Mouse (Mus musculus): Measurements from ENCODE around the gene Atp1b2. TPM values are rescaled to one million over a fixed set of nuclear protein-coding genes. Genes with fewer than 3 reads are reported as not detected.

Gene Atp1b2
- polyA plus RNA-seq, 1 experiment from 2014 or later, result 12.2 TPM

DNA sequence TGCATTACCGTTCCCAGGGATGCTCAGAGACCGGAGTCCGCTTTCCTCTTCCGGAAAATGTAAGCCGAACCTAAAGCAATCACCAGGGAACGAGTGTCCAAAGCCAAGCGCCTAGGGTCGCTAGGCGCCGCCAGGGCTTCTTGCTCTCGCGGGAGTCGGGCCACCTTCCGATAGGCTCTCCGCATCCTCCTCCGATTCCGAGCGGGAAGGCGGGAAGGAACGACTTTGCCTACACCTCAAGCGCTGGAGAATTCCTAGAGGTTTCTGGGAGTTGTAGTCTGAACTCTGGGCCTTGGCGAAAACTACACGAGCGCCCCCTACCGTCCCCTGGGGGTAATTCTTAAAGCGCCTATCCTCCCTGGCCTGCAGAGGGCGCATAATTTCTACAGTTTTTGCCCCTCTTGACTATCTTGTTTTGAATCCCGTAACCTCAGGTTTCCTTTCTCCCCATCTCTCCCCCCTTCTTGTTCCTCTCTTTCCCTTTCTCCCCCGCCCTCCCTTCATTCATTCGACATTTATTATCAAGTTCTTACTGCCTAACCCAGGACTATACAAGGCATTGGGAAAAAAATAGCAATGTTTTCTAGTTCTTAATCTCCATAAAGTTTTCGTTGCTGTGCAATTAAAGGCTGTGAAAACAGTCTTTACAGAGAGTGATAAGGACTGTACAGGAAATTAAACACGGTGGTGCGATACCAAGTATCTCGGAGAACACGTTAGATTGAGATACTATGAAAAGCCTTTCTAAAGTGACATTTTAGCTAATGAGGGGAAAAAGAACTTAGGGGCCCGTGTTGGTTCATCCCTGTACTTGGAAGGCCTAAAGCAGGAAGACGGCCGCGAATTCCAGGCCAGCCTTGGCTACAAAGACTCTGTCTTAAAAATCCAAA is 26.4 kb downstream of the Atp1b2 start:
- Histone ChIP-seq H3K4me1 (ENCODE audit: control insufficient read depth, insufficient read depth, low read length) (peaks cover 37% of the 10 kb centered on the region), H3K4me3 (ENCODE audit: low read depth, low read length) (peak overlapping the region; percentile 64), H3K36me3 (ENCODE audit: control insufficient read depth, insufficient read depth, low read length) (no peaks in the 10 kb centered on the region), H3K4me2 (peak overlapping the region; percentile 76), H3K27me3 (ENCODE audit: control insufficient read depth, insufficient read depth, low read length) (no peaks in the 10 kb centered on the region), H3K9me3 (ENCODE audit: control insufficient read depth, low read length) (no peaks in the 10 kb centered on the region), H3K9ac (ENCODE audit: low read length) (peak overlapping the region; percentile 78), H3K27ac (ENCODE audit: low read depth, low read length) (peak overlapping the region; percentile 64)
- 3% methylated on average over 39 of the region's 39 CpGs for WGBS
- ATAC-seq (ENCODE audit: low FRiP score) (peak; percentile 81), DNase-seq (ENCODE audit: low spot score, missing footprints) (peak; percentile 100)

DNA sequence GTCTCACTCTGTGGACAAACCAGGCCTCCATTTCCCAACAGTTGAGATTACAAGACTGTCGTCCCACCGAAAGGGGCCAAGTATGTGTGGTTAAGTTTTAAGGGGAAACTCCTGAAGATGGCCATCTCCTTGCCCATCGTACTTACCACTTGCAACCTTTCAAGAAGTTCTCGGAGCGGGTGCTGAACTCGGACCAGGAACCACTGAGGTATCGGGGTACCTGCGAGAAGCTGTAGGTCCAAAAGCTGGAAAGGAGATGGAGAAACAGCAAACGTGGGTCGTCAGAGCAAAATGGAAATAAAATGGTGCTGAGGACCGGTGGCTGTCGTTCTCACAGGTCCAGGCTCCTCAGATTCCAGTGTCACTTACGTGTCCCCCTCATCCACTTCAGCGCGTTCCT is 27.4 kb downstream of the Atp1b2 start:
- Histone ChIP-seq H3K9me3 (ENCODE audit: control insufficient read depth, low read length) (no peaks in the 10 kb centered on the region), H3K27me3 (ENCODE audit: control insufficient read depth, insufficient read depth, low read length) (no peaks in the 10 kb centered on the region), H3K36me3 (ENCODE audit: control insufficient read depth, insufficient read depth, low read length) (no peaks in the 10 kb centered on the region), H3K4me3 (ENCODE audit: low read depth, low read length) (peak overlapping the region; percentile 59), H3K4me2 (peak overlapping the region; percentile 76), H3K9ac (ENCODE audit: low read length) (peak overlapping the region; percentile 78), H3K4me1 (ENCODE audit: control insufficient read depth, insufficient read depth, low read length) (peaks cover 37% of the 10 kb centered on the region), H3K27ac (ENCODE audit: low read depth, low read length) (no peak overlapping the region)
- no peak for ATAC-seq (ENCODE audit: low FRiP score)
- 12% methylated on average over 15 of the region's 15 CpGs for WGBS
- no peak for DNase-seq (ENCODE audit: low spot score, missing footprints)

DNA sequence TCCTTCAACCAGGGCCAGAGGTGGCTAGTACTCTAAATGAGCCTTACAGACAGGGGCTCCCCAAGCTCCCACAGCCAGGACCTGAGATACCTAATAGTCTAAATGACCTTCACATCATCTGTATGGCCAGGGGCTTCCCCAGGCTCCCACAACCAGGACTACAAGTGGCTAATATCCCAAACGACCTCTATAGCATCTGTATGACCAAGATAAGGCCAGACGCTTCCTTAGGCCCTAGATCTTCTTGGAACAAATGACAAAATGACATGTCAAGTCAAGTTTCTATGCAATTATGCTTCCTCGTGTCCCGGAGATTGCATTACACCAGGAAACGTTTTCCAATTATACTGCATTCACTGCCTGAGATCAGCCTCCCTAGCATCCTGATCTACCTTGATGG is 29.4 kb downstream of the Atp1b2 start:
- H3K9ac ChIP-seq (ENCODE audit: low read length), result no peak overlapping the region
- DNase-seq (ENCODE audit: low spot score, missing footprints), result no peak
- H3K4me2 ChIP-seq, result no peak overlapping the region
- H3K27ac ChIP-seq (ENCODE audit: low read depth, low read length), result no peak overlapping the region
- ATAC-seq (ENCODE audit: low FRiP score), result no peak
- H3K4me1 ChIP-seq (ENCODE audit: control insufficient read depth, insufficient read depth, low read length), result peaks cover 25% of the 10 kb centered on the region
- H3K4me3 ChIP-seq (ENCODE audit: low read depth, low read length), result no peak overlapping the region
- no peaks in the 10 kb centered on the region for H3K27me3 ChIP-seq (ENCODE audit: control insufficient read depth, insufficient read depth, low read length)
- H3K9me3 ChIP-seq (ENCODE audit: control insufficient read depth, low read length), result no peaks in the 10 kb centered on the region
- no peaks in the 10 kb centered on the region for H3K36me3 ChIP-seq (ENCODE audit: control insufficient read depth, insufficient read depth, low read length)
- WGBS, result 80% methylated on average over 5 of the region's 5 CpGs

DNA sequence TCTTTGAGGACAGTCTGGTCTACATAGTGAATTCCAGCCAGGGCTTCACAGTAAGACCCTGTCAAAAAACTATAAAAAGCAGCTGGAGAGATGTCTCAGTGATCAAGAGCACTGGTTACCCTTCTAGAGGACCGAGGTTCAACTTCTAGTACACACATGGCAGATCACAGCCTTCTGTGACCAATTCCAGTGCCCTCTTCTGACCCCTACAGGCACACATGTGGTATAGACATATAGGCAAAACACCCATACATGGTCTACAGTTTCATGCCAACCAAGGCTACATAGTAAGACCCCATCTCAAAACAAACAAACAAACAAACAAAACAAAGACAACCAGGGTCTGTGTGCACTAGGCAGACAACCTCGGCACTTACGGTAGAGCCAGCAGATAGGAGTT is 30.5 kb downstream of the Atp1b2 start:
- WGBS, result 66% methylated on average over 3 of the region's 3 CpGs
- Histone ChIP-seq H3K36me3 (ENCODE audit: control insufficient read depth, insufficient read depth, low read length) (peaks cover 7% of the 10 kb centered on the region; the same call in 1 of the 2 replicates), H3K9me3 (ENCODE audit: control insufficient read depth, low read length) (no peaks in the 10 kb centered on the region), H3K9ac (ENCODE audit: low read length) (no peak overlapping the region), H3K4me3 (ENCODE audit: low read depth, low read length) (no peak overlapping the region), H3K4me2 (no peak overlapping the region), H3K4me1 (ENCODE audit: control insufficient read depth, insufficient read depth, low read length) (peaks cover 25% of the 10 kb centered on the region), H3K27ac (ENCODE audit: low read depth, low read length) (no peak overlapping the region), H3K27me3 (ENCODE audit: control insufficient read depth, insufficient read depth, low read length) (no peaks in the 10 kb centered on the region)
- ATAC-seq (ENCODE audit: low FRiP score) (no peak), DNase-seq (ENCODE audit: low spot score, missing footprints) (no peak)

DNA sequence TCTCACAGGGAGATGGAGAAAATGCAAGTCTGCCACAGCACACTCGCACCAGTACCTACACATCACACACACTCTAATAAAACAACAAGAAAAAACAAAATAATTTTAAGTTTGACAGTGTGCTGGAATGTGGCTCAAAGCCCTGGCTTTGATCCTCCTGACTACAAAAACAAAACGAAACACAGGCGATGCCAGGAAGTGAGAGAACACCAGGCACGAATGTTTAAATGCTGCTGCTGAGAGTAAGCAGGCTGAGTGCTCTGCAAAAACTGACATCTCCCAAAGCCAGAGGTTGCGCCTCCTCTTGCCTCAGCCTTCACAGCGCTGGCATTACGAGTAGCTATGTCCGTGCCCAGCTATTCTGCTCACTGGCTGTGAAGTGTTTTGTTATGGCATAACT is 40.6 kb downstream of the Atp1b2 start:
- ATAC-seq (ENCODE audit: low FRiP score) (no peak), DNase-seq (ENCODE audit: low spot score, missing footprints) (no peak)
- Histone ChIP-seq H3K4me1 (ENCODE audit: control insufficient read depth, insufficient read depth, low read length) (peaks cover 22% of the 10 kb centered on the region), H3K9me3 (ENCODE audit: control insufficient read depth, low read length) (no peaks in the 10 kb centered on the region), H3K4me2 (no peak overlapping the region), H3K36me3 (ENCODE audit: control insufficient read depth, insufficient read depth, low read length) (peaks cover 14% of the 10 kb centered on the region), H3K9ac (ENCODE audit: low read length) (no peak overlapping the region), H3K4me3 (ENCODE audit: low read depth, low read length) (no peak overlapping the region), H3K27me3 (ENCODE audit: control insufficient read depth, insufficient read depth, low read length) (0 out of 2 replicates have a peak, but pooled peaks cover 2% of the 10 kb centered on the region), H3K27ac (ENCODE audit: low read depth, low read length) (no peak overlapping the region)
- WGBS, result 76% methylated on average over 8 of the region's 8 CpGs

DNA sequence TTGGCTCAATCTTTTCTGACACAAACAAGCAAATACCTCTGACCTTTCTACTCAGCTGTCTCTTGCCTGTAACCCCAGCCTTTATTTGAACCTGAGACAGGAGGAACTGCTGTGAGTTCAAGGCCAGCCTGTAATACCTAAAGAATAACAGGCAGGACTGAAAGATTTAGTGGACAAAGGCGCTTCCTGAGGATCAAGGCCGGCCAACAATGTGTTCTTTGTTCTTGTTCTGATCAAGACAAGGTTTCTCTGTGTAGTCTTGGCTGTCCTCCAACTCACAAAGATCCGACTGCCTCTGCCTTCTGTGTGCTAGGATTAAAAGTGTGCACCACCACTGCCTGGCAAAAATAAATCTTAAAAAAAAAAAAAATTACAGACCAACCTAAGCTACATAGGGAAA is 41.4 kb downstream of the Atp1b2 start:
- ATAC-seq (ENCODE audit: low FRiP score) (no peak), DNase-seq (ENCODE audit: low spot score, missing footprints) (no peak)
- Histone ChIP-seq H3K4me3 (ENCODE audit: low read depth, low read length) (no peak overlapping the region), H3K27me3 (ENCODE audit: control insufficient read depth, insufficient read depth, low read length) (0 out of 2 replicates have a peak, but pooled peaks cover 2% of the 10 kb centered on the region), H3K4me1 (ENCODE audit: control insufficient read depth, insufficient read depth, low read length) (peaks cover 26% of the 10 kb centered on the region), H3K9ac (ENCODE audit: low read length) (no peak overlapping the region), H3K4me2 (no peak overlapping the region), H3K36me3 (ENCODE audit: control insufficient read depth, insufficient read depth, low read length) (peaks cover 9% of the 10 kb centered on the region), H3K9me3 (ENCODE audit: control insufficient read depth, low read length) (no peaks in the 10 kb centered on the region), H3K27ac (ENCODE audit: low read depth, low read length) (no peak overlapping the region)
- 52% methylated on average over 3 of the region's 3 CpGs for WGBS

DNA sequence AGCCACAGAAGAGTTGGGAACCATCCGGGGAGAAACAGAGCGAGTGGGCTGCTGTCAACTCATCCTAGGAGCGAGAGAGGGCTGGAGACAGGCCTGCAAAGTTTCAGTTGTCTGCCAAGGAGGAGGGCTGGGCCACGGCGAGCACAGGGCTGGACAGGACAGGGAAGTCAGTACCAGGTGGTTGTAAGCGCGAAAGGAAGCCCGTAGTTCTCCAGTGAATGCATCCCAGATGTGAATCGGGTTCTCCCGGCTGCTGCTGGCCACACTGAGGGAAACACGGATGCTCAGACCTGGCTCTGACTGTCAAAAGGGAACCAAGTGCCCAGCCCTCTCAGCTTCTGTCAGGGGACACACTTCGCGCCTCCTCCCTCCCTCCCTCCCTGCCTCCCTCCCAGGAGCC is 42.4 kb downstream of the Atp1b2 start:
- H3K9me3 ChIP-seq (ENCODE audit: control insufficient read depth, low read length), result no peaks in the 10 kb centered on the region
- H3K4me2 ChIP-seq, result no peak overlapping the region
- H3K27me3 ChIP-seq (ENCODE audit: control insufficient read depth, insufficient read depth, low read length), result 0 out of 2 replicates have a peak, but pooled peaks cover 2% of the 10 kb centered on the region
- peaks cover 36% of the 10 kb centered on the region for H3K4me1 ChIP-seq (ENCODE audit: control insufficient read depth, insufficient read depth, low read length)
- no peak for DNase-seq (ENCODE audit: low spot score, missing footprints)
- 80% methylated on average over 13 of the region's 13 CpGs for WGBS
- H3K27ac ChIP-seq (ENCODE audit: low read depth, low read length), result no peak overlapping the region
- H3K9ac ChIP-seq (ENCODE audit: low read length), result no peak overlapping the region
- H3K4me3 ChIP-seq (ENCODE audit: low read depth, low read length), result no peak overlapping the region
- no peak for ATAC-seq (ENCODE audit: low FRiP score)
- peaks cover 9% of the 10 kb centered on the region for H3K36me3 ChIP-seq (ENCODE audit: control insufficient read depth, insufficient read depth, low read length)

DNA sequence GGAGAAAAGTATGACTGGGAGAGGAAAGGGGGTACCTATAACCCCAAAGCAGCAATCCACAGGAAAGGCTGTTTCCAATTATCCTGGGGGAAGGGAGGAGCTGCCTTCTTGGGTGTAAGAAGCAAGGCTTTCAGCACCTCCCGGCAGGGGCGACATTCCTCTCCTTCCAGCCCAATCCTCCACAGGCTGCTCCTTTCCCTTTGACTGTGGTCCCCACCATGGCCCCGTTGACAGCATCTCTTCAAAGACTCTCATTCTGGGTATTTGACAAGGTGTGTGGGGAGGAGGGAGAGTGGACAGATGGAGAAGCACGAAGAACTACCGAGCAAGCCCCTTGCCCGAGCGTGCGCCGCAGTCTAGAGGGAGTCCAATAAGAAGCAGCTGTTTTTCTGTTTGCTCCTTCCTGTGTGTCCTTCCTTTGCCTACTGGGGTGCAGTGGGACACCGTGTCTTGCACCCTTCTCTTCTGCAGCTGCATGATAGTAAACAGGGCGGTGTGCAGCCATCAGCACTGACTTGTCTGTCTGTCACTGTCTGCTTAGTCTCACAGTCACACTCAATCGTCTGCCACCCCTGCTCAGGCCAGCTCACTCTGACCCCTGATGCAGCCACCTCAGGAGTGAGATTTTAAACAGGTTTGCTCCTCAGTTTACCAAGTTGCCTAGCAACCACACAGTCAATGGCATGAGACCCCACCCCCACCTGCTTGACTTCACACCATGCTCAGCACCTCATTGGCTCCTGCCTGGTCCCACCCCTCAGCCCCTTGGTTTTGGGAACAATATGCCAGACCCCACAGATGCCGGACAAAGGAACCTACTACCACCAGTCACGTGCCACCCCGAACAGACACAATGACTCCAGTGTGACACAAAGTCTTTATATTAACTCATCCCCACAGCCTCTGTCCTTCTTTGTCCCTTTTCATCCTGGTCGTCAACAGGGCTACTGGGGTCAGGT is 44.6 kb downstream of the Atp1b2 start:
- DNase-seq (ENCODE audit: low spot score, missing footprints) (peak; percentile 93), ATAC-seq (ENCODE audit: low FRiP score) (peak; percentile 71)
- Histone ChIP-seq H3K4me2 (peak overlapping the region; percentile 100; the same call in 1 of the 2 replicates), H3K9me3 (ENCODE audit: control insufficient read depth, low read length) (no peaks in the 10 kb centered on the region), H3K4me3 (ENCODE audit: low read depth, low read length) (0 out of 2 replicates have a peak overlapping the region, but pooled peaks have one; percentile 1), H3K27ac (ENCODE audit: low read depth, low read length) (peak overlapping the region; percentile 72), H3K36me3 (ENCODE audit: control insufficient read depth, insufficient read depth, low read length) (peaks cover 9% of the 10 kb centered on the region), H3K9ac (ENCODE audit: low read length) (peak overlapping the region; percentile 32), H3K27me3 (ENCODE audit: control insufficient read depth, insufficient read depth, low read length) (0 out of 2 replicates have a peak, but pooled peaks cover 2% of the 10 kb centered on the region), H3K4me1 (ENCODE audit: control insufficient read depth, insufficient read depth, low read length) (peaks cover 58% of the 10 kb centered on the region)
- WGBS, result 11% methylated on average over 16 of the region's 16 CpGs
